Mouse (Mus musculus) lung, adult 18-20 months (tissue): ENCODE data around the gene Gng5.

Experiments
- DNase-seq, 2 experiments: peaks; one replicate each; pipeline ENCODE4 v3.0.0; 2022; ENCODE audit warnings: mixed read lengths in 2 of 2

The Gng5 gene

DNA sequence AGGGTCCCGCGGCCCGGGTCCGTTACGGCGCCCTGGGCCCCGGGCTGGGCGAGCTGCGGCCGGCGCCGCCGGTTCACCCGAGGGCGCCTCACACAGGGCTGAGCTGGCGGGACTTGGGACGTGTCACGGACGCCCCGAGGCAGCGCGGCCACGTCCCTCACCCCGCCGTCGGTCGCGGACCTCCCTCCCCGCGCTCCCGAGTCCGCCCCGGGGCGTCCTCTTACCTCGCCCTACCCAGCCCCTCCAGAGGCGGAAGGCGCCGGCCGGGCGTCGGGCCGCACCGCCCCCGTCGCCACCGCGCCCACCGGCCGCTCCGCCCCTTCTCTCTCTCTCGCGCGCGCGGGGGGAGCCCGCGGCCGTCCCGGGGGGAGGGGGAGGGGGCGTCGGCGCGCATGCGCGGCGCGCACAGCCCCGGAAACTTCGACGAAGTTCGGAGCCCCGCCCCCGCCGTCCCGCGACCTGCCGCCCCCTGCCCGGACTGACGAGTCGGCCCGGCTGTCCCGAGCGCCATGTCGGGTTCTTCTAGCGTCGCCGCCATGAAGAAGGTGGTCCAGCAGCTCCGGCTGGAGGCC, at the start of gene Gng5, which contains the start of gene Spata1:
Gene Gng5 (plus strand): TSS at position 377 of the 572 bp plus-strand sequence.
Gene Spata1 (minus strand): TSS at position 323 of the 572 bp plus-strand sequence.
- peak; percentile 88 to 91 for DNase-seq

DNA sequence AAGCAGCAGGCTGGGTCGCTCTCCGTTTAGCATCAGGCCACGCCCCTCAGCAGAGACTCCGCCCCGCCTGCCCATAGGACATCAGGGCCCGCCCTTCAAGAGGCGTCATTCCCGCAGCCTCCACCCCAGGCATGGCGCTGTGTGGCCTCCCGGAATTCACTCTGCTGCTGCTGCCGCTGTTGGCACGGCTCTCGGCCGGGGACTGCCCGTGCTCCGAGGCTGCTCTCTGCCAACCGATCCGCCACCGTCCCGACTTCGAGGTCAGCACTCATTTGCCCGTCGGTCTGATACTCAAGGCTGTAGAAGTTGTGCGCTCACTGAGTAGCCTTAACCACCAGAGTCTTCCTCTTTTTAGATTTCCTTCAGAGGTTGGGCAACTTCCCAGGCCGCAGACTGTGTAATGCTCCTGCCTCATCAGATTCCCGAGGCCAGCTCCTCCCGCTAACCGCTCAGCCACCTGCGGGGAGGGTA, 49.2 kb upstream of the Gng5 start:
- peak; percentile 93 to 95 for DNase-seq

DNA sequence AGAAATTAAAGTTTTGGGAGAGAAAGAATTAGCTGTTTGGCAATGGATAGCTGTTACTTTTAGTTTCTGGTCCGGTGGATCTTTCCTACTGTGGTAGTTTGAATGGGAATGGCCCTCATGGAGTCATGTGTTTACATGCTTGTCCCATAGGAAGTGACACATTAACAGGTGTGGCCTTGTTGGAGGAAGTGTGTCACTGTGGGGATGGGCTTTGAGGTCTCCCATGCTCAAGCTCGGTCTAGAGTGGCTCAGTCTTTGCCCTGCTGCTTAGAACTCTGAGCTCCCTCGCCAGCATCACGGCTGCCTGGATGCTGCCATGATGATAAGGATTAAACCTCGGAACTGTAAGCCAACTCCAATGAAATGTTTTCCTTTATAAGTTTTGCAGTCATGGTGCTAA, 48.2 kb upstream of the Gng5 start:
- no peak for DNase-seq

DNA sequence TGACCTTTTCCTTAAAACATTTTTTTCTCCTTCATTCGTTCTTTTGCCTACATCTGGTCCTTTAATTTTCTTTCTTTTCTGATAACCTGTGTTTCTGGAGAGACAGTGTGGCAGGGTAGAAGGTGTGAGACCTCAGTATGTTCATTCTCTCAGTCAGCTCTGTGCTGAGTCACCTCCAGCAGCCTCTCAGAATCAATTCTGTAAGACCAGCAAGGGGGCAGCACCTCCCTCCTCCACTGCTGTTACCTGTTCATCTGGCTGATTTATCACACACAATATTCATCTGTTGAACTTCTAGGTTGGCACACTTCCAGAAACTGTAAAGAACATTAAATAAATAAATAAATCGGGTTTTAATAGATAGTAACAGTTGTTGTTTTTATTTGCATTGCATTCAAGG, 36.7 kb upstream of the Gng5 start:
- DNase-seq = no peak

DNA sequence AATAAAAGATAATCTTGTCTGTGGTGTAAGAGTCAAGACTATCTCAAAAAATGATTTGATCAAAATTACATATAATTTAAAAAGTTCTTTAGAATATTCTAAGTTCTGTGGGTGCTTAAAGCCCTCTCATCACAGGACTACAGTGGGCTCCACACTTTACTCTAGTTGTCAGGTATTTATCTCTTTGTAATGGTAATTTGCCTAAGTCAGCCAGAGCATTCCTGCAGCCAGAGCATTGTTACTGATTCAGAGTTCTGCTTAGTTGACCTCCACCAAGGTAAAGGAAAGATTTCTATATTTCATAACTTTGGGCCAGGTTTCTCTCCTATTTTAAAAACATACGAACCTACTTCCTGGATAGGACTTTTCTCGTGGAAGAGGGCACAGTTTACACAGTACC, 30.4 kb upstream of the Gng5 start:
- no peak for DNase-seq

DNA sequence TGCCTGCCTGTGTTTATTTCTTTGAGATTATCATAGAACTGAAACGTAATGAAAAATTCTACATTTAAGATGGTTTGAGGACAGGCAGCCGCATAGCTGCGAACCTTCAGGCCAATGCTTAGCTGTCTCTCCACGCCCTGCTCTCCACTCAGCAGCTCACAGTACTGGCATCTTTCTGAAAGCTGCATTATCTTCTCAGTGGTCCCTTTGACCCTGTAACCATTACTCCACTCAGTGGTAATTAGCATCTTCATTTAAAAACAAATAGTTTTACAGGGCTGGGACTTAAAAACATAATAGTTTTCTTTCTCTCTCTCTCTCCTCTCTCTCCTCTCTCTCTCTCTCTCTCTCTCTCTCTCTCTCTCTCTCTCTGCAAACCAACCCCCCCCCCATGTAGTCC, 26.9 kb upstream of the Gng5 start:
- DNase-seq = no peak

DNA sequence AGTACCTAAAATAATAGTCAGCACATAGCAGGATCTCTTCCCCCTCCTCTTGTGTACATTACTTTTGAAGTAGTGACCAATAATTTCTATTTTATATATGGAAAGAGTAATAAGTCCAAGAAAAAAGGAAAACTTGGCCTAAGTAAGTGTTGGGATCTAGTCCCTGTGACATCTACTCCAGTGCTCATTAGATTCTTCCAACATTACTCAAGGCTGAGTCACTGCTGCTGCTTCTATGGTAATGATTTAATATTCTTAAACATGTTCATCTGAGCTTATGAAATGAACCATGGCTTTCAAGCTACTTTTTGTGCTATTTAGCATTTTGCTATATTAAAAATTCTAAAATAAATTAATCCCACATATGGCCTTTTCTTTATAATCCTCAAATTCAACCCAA, 25.9 kb upstream of the Gng5 start:
- DNase-seq = no peak

DNA sequence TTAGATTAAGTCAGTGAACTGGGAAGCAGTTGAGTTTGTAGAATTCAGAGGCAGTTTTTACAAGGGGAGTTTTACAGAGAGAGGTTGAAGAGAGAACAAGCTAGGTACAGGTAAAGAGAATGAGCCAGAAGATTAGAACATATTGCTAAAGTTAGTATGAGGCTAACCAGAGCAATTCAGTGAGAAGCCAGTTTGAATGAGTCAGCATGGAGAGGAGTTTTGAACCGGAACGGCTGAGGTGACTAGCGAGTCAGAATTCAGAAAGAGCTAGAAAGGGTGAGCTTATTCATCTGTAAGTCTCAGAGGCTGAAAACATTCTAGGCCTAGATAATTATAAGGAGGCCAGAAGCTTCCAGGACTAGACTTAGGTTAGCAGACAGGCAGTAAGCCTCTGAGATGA, 25.2 kb upstream of the Gng5 start:
- no peak for DNase-seq

DNA sequence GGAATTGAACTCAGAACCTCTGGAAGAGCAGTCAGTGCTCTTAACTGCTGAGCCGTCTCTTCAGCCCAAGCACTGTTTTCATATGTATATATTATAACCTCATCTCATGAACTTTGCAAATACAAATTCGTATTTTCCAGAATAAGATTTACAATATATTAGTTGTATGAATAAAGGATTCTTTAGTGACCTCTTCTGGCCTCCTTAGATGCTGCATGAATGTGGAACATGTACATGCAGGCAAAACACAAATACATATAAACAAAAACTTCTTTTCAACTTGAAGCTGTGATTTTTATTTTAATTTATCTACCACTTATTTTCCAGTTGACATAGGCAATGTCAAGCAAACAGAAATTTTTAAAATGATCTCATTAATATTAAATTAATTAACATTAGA, 17.6 kb upstream of the Gng5 start:
- no peak for DNase-seq

DNA sequence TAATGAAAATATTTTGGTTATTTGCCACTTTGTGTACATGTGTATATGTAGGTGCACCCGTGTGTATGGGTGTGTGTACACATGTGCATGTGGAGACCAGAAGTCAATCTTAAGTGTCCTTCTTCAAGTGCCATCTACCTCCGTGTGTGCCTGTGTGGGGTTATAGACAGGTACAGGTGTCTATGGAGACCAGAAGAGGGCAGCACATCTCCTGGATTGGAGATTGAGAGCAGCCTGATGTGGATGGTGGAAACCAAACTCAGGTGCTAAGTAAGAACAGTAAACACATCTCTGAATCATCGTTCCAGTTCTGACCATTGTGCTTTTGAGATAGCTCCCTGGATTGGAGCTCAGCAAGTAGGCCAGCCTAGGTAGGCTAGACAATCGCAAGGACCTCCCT, 13.1 kb upstream of the Gng5 start:
- no peak for DNase-seq

DNA sequence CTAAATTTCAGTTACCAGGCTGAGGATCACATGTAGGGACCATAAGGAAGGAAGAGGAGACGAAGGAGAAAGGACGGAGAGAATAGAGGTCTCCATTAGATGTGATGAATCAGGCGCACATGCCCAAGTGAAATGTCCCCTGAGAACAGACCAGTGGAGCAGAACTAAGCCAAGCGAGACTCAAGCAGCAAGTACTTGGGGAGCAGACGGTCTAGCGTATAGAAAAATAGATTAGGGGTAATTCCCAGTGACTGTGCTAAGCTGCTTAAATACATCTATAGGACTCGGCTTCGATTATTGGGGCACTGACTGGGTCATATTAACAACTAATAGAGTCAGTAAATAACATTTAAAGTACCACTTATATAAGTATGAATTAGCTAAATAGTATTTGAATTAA, 4.7 kb upstream of the Gng5 start:
- DNase-seq = no peak

DNA sequence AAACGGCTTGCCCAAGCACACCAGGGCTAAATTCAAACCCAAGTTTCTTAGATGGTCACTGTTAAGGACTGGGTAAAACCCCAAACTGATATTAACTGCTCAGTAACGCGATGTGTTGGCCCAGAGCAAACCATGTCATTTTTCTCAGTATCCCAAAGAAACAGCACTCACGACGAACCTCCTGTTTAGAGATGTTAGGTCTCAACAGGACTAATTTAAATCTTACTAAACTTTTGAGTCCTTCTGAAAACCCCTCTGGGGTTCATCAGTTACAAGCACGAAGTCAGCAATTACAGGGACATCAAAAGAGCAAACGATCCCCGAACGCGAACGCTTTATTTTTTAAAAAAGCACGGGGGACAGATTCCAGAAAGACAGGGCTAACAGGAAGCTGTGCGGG, 618 bp upstream of the Gng5 start:
- no peak for DNase-seq

DNA sequence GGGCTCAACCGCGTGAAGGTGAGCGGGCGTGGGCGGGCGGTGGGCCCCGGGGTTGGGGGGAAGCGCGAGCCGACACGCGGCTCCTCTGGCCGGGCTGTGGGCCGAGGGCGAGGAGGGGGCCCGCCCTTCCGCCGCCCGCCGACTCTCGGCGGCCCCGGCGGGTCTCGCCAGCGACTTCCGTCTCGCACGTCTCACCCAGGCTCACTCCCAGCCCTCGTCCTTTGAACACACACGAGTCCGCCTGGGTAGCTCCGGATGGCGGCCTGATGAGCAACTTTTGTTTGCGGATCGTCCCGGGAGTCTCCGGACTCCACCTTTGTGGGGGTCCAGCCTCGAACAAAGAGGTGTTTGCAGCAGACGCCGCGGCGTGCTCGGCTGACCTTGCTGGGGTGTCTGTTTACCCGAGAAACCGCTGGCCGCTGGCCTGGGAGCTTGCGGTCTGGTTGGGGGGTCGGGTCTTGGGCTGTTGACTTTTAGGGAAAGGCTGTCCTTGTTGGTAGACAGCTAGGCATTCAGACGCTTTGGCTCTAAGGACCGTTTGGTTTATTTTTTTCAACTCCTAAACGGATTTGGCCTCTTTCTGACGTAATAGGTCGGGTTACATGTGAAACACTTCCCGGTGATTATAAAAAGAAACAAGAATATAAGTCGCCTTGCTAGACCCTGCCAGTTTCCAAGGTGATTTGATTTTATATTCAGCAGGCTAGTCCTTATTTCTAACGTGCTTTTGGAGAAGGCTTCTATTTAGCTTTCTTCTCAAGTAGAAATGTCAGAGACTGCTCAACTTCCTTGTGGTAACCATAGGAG, 599 bp downstream of the Gng5 start:
- DNase-seq = peak; percentile 61 to 63

DNA sequence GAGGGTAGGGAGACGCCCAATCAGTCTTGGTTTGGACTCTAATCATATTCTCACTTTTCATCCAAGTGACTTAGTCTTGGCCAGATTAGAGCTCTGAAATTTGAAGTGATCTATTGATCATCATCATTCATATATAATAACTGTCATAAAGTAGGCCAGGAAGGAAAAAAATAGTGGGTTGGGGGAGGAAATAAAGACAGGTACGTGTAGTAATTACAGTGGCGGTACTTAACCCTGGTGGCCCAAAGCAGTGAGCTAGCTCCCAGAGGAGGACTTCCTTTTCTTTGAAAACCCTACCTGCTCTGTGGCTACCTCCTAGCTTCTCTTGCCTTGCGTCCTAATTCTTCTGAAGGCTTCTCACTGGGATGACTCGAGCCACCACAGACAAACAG, 1.2 kb downstream of the Gng5 start:
- no peak for DNase-seq

DNA sequence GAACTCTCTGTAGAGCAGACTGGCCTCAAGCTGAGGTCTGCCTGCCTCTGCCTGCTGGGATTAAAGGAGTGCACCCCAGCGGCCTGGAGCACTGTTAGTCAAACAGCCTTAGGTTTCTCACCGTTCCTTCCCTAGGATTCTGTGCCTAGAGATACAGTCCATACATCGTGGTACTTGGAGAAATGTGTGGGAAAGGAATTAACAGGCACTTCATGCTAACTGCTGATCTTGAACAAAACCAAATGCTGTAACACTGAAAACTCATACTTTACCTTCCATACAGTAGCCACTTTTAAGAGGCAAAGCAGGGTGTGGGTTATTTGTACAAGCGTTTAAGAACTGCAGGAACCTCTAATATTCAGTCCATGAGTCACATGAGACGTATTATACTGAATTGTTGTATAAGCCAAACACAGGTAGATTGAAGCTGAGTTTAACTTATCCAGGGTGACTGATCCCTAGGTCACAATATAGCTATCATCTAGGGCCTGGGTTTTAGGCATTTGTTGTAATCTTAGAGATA, 2.1 kb downstream of the Gng5 start:
- no peak for DNase-seq

DNA sequence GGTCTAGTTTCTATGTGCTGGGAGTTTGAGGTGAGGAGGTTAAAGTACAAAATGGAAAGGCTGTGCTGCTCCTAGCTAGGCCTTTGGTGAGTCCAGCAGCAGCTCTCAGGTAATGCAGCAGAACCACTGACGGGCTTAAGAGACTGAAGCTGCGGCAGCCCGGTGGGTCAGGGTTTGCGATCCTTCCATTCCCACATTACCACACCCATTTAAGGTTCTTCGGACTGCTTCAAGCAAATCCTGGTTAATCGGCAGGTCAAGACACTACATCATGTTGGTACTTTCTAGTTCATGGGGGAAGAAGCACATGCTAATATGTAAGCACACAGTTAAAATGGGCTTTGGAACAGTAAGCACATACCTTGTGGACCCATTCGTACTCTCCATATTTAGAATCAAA, 7.1 kb downstream of the Gng5 start:
- DNase-seq = no peak

DNA sequence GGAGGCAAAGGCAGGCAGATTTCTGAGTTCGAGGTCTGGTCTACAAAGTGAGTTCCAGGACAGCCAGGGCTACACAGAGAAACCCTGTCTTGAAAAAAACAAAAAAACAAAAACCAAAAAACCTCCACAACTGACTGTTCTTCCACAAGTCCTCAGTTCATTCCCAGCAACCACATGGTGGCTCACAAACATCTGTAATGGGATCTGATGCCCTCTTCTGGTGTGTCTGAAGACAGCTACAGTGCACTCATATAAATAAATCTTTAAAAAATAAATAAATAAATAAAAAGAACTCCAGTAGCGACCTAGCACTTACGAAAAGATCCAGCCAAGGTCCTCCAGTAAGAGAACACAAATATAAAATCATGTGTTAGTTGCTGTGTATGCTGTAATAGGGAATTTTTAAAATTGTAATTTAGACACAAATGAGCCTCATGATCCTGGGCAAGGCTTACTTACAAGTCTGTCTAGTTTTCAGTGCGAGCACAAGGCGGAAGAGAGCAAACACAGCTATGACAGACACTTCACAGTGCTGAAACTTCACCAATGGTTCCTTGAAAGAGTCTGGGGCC, 20.7 kb downstream of the Gng5 start:
- DNase-seq = no peak

DNA sequence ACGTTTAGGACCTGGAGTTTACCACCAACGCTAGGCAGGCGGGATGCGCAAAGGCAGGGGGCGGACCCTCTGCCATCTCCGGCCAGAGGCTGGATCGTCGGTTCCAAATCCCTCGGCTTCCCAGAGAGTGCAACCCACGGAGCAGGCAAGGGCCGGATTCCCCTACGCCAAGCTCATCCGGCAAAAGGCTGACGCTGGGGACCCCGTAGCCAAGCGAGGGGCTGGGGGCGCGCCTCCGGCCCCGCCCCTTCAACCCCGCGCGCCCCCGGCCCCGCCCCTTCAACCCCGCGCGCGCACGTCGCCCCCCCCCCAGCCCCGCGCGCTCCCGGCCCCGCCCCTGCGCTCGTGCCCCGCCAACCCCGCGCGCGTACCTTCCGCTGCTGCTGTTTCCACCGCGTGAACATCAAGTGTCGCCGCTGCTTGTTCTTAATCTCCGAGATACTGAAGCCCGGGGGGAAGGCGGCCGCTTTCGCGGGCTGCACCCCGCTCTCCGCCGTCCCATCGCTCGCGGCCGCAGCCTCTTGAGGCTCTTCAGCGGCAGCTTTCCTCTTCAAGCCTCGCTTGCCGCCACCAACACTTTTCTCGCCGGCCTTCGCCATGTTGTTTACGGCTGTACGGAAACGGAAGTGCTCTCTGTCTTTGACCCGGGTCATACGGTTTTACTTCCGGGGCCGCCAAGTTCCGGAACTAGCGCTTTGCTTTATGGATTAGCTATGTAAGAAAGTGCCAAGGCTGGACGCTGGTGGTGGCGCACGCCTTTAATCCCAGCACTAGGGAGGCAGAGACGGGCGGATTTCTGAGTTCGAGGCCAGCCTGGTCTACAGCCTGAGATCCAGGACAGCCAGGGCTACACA, 21.4 kb downstream of the Gng5 start, which contains the start of gene Rpf1:
Gene Rpf1 (minus strand): TSS at position 632 of the 854 bp plus-strand sequence.
- peak; percentile 93 to 94 for DNase-seq

DNA sequence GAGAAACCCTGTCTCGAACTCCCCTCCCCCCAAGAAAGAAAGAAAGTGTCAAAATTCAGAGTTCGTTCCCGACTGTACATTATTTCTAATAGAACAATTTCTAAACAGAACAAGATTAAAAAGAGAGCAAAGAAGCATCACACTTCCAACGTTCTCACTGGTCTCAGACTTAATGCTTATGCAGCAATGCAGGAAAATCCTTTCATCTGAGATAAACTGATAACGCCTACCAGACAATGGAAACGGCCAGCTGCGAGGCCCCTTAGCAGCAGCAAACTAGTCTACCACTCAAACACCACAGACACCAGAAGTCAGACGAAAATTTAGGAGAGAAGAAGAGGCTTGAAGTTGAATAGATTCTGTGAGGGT, 22.0 kb downstream of the Gng5 start:
- no peak for DNase-seq

DNA sequence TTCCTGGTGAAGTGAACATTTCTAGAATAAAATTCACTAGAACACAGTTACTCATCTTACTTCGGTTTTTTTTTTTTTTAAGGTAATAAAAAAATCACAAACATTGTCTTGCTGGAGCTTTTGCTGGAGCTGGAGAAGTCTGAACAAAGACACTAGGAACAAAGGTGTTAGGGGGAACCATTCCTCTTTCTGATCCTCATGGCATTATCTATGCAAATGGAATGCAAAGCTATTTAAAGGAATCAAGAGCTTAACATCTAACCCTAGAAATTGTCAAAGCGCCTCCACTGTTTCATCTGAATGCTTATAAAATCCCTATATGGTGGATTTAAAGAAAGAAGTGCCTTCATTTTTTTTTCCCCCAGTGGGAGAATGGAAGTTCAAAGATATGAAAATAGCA, 28.7 kb downstream of the Gng5 start:
- no peak for DNase-seq

DNA sequence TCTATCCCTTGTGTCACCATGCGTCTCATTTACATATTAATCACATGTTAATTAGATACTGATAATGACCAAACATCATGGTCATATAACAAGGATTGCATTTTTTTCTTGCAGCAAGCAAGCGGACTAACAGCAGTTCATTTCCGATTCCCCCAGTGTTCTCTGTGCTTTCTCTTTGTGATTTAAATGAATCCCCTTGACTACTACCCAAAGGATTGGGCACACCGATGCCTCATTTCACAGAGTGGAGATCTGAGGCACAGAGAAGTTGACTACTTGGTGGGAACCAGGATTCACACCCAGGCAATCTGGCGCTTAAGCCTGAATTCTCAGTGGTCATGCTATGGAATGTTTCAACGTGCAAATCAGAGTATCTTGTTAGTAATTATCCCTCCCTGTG, 35.4 kb downstream of the Gng5 start:
- DNase-seq = no peak

DNA sequence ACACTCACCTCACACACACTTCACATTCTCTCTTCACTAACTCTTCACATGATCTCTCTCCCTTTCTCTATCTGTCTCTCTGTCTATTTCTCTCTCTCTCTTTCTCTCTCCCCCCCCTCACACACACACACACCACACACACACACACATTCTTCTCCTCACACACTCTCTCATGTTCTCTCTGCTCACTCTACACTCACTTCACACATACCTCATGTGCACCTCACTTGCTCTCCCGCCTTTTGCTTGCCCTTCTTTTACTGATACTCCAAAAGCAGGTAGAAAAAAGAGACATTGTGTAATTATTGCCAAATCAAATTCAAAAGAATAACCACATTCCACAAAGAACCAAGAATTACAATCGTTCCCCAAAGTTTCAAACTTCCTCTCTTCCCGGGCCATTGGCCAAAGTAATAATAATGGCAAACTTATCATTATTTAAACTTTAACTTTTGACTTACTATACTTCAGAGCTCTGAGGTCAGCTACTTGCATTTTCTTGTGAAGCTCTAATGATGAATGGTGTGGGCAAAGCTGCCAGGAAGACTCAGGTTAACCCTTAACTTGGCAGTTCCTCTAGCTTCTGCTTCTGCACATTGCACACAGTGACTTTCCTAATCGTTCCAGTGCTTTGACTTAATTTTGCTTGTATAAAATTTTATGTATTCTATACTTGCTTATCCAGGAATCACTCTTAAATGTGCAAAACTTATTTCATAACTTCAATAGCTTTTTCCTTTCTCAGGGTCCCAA, 41.1 kb downstream of the Gng5 start:
- no peak for DNase-seq
